Mouse (Mus musculus) bone marrow macrophage, adult 2 months (primary cell): ENCODE measurements at regions not wholly inside any gene's neighbourhood (a gene's known extent, or its start where the extent isn't known, plus 50 kb on each side); places are given as distances from the start of the nearest gene placed in this dataset.

Source experiments
- H3K27ac ChIP-seq: 2 replicates; pipeline ENCODE4 v1.5.1; 2012; ENCODE audit warnings: low read depth, low read length; ENCODE audit not compliant: insufficient read depth
- H3K4me1 ChIP-seq: 2 replicates; pipeline ENCODE4 v1.6.1; 2012; ENCODE audit warnings: low read length; ENCODE audit not compliant: control insufficient read depth, insufficient read depth
- H3K4me3 ChIP-seq: 2 replicates; pipeline ENCODE4 v1.5.1; 2012; ENCODE audit warnings: mild to moderate bottlenecking, low read length, moderate library complexity; ENCODE audit not compliant: insufficient read depth
- CTCF ChIP-seq: IDR thresholded peaks from 2 replicates; pipeline ENCODE4 v1.5.1; 2012; ENCODE audit warnings: low read depth, mild to moderate bottlenecking, low read length, moderate library complexity
- POLR2A ChIP-seq: IDR thresholded peaks from 2 replicates; pipeline ENCODE4 v1.6.1; 2012; ENCODE audit warnings: mild to moderate bottlenecking, low read depth, low read length, borderline replicate concordance

DNA sequence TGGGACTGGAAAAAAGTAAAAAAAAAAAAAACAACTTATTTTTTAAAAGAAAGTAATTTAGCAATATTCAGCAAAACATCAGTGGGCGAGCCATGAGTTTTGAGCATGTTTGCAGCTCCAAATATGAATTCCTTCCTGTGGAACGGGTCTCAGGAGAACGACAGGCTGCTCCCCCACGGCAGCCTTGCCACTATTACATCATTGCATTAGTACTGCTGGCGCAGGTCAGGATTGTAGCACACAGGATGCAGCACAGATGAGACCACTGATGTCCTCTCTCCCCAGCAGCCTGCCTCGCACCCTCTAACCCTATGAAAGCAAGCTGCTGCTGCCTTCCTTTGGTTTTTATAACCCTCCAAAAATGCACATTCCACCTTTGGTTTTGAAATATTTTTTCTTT, 121.7 kb downstream of the Chic2 start:
- H3K27ac ChIP-seq, result no peak overlapping the region
- H3K4me3 ChIP-seq, result no peak overlapping the region
- H3K4me1 ChIP-seq, result no peaks in the 10 kb centered on the region
- TF ChIP-seq POLR2A, result no peak
- no peak for TF ChIP-seq CTCF

DNA sequence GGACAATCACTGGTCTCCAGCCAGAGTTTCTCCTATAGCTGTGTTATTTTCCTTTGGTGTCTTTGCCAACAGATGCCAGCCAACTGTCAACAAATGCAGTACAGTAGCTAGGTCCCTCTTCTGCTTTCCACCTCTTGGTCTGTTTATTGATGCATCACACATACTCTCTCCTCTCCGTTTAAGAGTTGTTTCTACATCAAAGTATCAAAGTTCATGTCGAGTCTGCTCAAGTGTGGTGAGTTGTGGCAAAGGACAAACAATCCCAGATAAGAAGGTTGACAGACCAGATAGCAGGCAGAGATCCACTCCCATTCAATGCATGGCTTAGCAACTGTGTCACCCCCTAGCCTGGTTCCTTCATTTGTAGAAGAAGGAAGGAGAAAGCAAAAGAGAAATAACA, 123.6 kb downstream of the Chic2 start:
- no peak for TF ChIP-seq POLR2A
- no peak for TF ChIP-seq CTCF
- H3K27ac ChIP-seq, result no peak overlapping the region
- H3K4me3 ChIP-seq, result no peak overlapping the region
- no peaks in the 10 kb centered on the region for H3K4me1 ChIP-seq

DNA sequence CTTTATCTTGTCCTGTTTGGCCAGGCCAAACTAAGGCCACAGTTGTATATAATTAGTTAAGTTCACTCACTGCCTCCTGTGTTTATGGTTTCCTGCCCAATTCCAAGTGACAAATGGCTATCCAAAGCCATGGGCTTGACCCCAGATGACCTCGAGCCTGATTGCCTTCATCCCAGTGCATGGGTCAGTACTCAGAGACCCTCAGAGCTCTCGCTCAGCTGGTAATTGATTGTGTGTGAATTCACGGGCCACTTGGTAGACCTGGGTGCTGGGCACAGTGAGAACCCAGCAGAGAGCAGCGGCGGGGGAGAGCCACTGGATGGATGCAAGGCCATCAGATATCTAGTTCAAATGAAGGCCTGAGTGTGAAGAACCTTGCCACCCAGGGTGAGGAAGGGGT, 124.1 kb downstream of the Chic2 start:
- TF ChIP-seq POLR2A, result no peak
- no peak for TF ChIP-seq CTCF
- H3K4me3 ChIP-seq, result no peak overlapping the region
- no peaks in the 10 kb centered on the region for H3K4me1 ChIP-seq
- no peak overlapping the region for H3K27ac ChIP-seq

DNA sequence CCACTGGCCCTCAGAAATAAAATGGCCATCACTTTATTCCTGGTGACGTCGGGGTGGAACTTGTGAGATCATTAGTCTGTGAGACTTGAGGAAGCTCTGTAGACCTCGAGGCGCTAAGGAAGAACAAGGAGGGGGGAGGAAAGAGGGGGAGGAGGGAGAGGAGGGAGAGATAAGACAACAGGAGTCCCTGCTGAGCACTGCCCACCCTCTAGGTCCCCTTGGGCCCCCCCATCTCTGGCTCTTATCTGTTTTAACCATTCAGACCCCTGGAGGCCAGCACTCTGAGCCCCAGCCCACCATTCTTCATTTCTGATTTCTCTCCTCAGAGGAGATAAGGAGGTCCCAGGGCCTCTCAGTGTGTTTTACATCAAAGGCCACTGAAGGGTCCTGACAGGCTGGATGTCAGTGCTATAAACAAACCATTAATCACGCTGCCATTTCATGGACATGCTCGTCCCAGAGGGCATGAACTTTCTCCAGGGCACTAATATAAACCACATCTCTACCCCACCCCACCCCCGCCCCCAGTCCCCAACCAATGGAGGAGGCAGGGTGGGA, 139.0 kb downstream of the Chic2 start:
- H3K4me1 ChIP-seq, result no peaks in the 10 kb centered on the region
- no peak overlapping the region for H3K4me3 ChIP-seq
- no peak for TF ChIP-seq CTCF
- no peak for TF ChIP-seq POLR2A
- no peak overlapping the region for H3K27ac ChIP-seq

GRCm38 (mm10) chr5:74904927-74905503, 139.6 kb downstream of the Chic2 start:
- Histone ChIP-seq H3K27ac (no peak overlapping the region), H3K4me3 (no peak overlapping the region)
- TF ChIP-seq POLR2A (no peak), CTCF (no peak)

GRCm38 (mm10) chr5:74904327-74904726, 140.2 kb downstream of the Chic2 start:
- no peak overlapping the region for H3K4me3 ChIP-seq
- no peaks in the 10 kb centered on the region for H3K4me1 ChIP-seq
- H3K27ac ChIP-seq, result no peak overlapping the region
- TF ChIP-seq CTCF, result 0 out of 2 replicates have a peak, but pooled peaks have one; percentile 7
- TF ChIP-seq POLR2A, result no peak

More at GRCm38 (mm10) chr5:74904927-74905503, 139.6 kb downstream of the Chic2 start:
- no peaks in the 10 kb centered on the region for H3K4me1 ChIP-seq

DNA sequence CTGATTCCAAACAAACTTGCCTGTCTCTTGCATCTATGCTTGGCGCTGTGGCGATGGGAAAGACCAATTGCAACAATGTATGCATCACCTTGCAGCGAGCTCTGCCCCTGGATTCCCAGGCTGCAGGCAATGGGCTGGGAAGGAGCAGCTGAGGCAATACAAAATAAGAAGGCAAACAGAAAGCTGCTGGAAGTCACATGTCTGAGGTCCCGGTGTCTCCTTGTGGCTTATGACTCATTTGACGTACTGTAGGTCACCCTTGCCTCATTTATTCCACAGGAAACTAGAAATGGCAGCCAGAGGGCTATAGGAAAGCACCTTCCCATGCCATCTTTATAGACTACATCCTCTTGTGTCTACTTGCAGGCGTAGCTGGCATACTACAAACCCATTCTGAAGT, 140.9 kb downstream of the Chic2 start:
- no peaks in the 10 kb centered on the region for H3K4me1 ChIP-seq
- no peak overlapping the region for H3K27ac ChIP-seq
- no peak overlapping the region for H3K4me3 ChIP-seq
- TF ChIP-seq POLR2A (no peak), CTCF (no peak)

- Histone ChIP-seq H3K4me3 (no peak overlapping the region), H3K4me1 (no peaks in the 10 kb centered on the region), H3K27ac (no peak overlapping the region)
- no peak for TF ChIP-seq CTCF
- TF ChIP-seq POLR2A, result no peak
These were observed 147.4 kb downstream of the Chic2 start for GRCm38 (mm10) chr5:74897133-74897532.

- Histone ChIP-seq H3K27ac (no peak overlapping the region), H3K4me3 (no peak overlapping the region), H3K4me1 (no peaks in the 10 kb centered on the region)
- no peak for TF ChIP-seq CTCF
- no peak for TF ChIP-seq POLR2A
These were observed 151.3 kb downstream of the Chic2 start for GRCm38 (mm10) chr5:74893276-74893675.

- TF ChIP-seq POLR2A, result no peak
- no peak for TF ChIP-seq CTCF
These were observed 153.0 kb downstream of the Chic2 start for GRCm38 (mm10) chr5:74891541-74891940.

GRCm38 (mm10) chr5:74888934-74889333, 155.6 kb downstream of the Chic2 start:
- TF ChIP-seq CTCF, result no peak
- no peak for TF ChIP-seq POLR2A
- Histone ChIP-seq H3K4me3 (no peak overlapping the region), H3K27ac (no peak overlapping the region), H3K4me1 (no peaks in the 10 kb centered on the region)

More at GRCm38 (mm10) chr5:74891541-74891940, 153.0 kb downstream of the Chic2 start:
- Histone ChIP-seq H3K4me3 (no peak overlapping the region), H3K4me1 (no peaks in the 10 kb centered on the region), H3K27ac (no peak overlapping the region)
